Mouse (Mus musculus): ENCODE data around the gene Trabd2b.

DNA sequence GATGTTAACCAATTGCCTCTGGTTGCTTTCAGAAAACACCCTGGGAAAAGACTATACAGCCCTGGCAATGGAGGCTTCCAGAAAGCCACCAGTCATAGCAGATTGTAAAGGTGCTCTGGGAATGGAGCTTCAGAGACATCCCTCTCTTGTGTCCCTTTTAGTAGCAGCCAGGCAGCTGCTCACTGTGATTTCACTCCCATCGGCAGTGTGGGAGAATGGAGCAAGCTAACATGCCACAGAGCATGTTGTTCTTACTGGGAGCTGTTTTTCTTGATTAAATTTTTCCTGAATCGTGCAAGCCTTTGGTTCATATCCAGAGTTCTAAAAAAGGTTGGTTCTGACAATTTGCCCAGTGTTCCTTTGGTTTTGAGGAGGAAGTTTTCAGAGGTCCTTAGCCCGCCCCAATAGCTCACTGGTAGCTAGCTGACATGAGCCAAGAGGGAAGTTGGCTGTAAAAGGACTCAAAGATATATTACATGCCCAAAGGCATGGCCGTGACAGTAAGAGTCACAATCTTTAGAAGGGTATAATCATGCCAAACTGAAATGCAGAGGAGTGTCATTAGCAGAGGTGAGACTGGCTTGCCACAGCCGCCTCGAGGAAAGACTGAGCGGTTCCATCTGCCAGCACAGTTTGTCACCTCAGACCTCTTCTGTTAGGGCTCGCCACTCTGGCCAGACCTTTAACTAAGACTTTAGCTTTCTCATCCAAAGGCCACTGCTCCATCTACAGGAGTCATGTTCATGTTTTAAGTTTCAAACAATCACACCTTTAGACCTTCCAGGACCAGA, 141.3 kb downstream of the Trabd2b start:
- no peak for TF ChIP-seq CTCF (IDR thresholded peaks at IDR 0.05; ENCODE audit: low read depth)
- no peak for TF ChIP-seq EP300 (IDR thresholded peaks at IDR 0.05; ENCODE audit: low read depth)

All from heart, postnatal 0 days (tissue).